Mouse (Mus musculus) forebrain, postnatal 0 days (tissue): ENCODE data around the gene Arfip1. TPM values are rescaled to one million over a fixed set of nuclear protein-coding genes. Genes with fewer than 3 reads are reported as not detected.

ENCODE experiments used
- ATAC-seq: fragments of 200-750 bp; cut with Nextera tagmentation; 2 replicates; pipeline ENCODE4 v1.8.0; 2017; ENCODE audit warnings: mild to moderate bottlenecking, moderate library complexity
- DNase-seq: peaks from one replicate; pipeline ENCODE4 v3.0.0-alpha.2; 2015
- H3K27ac ChIP-seq: fragments of 300-500 bp; sonication (generic); 2 replicates; pipeline ENCODE4 v1.5.1; 2014; ENCODE audit warnings: low read depth, mild to moderate bottlenecking, antibody characterized with exemption, low read length, moderate library complexity, mixed read lengths
- H3K27me3 ChIP-seq: fragments of 300-500 bp; sonication (generic); 2 replicates; pipeline ENCODE4 v1.6.1; 2014; ENCODE audit warnings: mild to moderate bottlenecking, low read length, mixed read lengths; ENCODE audit not compliant: insufficient read depth
- H3K36me3 ChIP-seq: fragments of 300-500 bp; sonication (generic); 2 replicates; pipeline ENCODE4 v1.6.1; 2014; ENCODE audit warnings: mild to moderate bottlenecking, moderate library complexity; ENCODE audit not compliant: insufficient read depth
- H3K4me1 ChIP-seq: fragments of 300-500 bp; sonication (generic); 2 replicates; pipeline ENCODE4 v1.6.1; 2014; ENCODE audit warnings: antibody characterized with exemption; ENCODE audit not compliant: insufficient read depth
- H3K4me2 ChIP-seq: fragments of 300-500 bp; sonication (generic); 2 replicates; pipeline ENCODE4 v1.6.1; 2014; ENCODE audit warnings: low read depth, mild to moderate bottlenecking, moderate library complexity
- H3K4me3 ChIP-seq: fragments of 300-500 bp; sonication (generic); 2 replicates; pipeline ENCODE4 v1.5.1; 2014; ENCODE audit warnings: low read depth, low read length, mixed read lengths
- H3K9ac ChIP-seq: fragments of 300-500 bp; sonication (generic); 2 replicates; pipeline ENCODE4 v1.6.1; 2014; ENCODE audit warnings: mild to moderate bottlenecking
- H3K9me3 ChIP-seq: fragments of 300-500 bp; sonication (generic); 2 replicates; pipeline ENCODE4 v1.6.1; 2016; ENCODE audit warnings: low read length
- CTCF ChIP-seq: sonication (generic); IDR thresholded peaks from 2 replicates; pipeline ENCODE4 v1.5.1; 2016; ENCODE audit warnings: antibody characterized with exemption, control low read depth, low read depth
- WGBS: fragments of 180-500 bp; shearing (Covaris S2); extraction: QIAGEN DNeasy Blood & Tissue Kit; methylation state at CpG from one replicate; pipeline ENCODE4 v1.1.7; 2014; 5-methylcytosine and 5-hydroxymethylcytosine counted together
- polyA plus RNA-seq: library from polyadenylated mRNA; unstranded; fragments of >200 nt; fragmentation: Nextera tagmentation; extraction: Ambion mirVana; gene quantifications from 2 replicates; pipeline ENCODE4 v1.2.1, GENCODE M21; 2015
- total RNA-seq: library from RNA; depleted of rRNA; stranded (reverse); fragments of >200 nt; gene quantifications from 2 replicates; pipeline ENCODE4 v1.2.3, GENCODE M21; 2014; rRNA removed

Gene Arfip1
- total and polyA plus RNA-seq, 2 experiments from 2014 or later: 18.8 to 26.8 TPM

GRCm38 (mm10) chr3:84461687-84462086, 120.7 kb downstream of the Arfip1 start:
- H3K4me2 ChIP-seq: no peak overlapping the region
- no peak overlapping the region for H3K27ac ChIP-seq
- no peaks in the 10 kb centered on the region for H3K4me1 ChIP-seq
- 41% methylated on average over 4 of the region's 4 CpGs for WGBS
- H3K4me3 ChIP-seq: no peak overlapping the region
- H3K9me3 ChIP-seq: no peaks in the 10 kb centered on the region
- TF ChIP-seq CTCF: no peak
- H3K27me3 ChIP-seq: no peaks in the 10 kb centered on the region
- no peak for DNase-seq
- no peak for ATAC-seq
- no peak overlapping the region for H3K9ac ChIP-seq
- H3K36me3 ChIP-seq: no peaks in the 10 kb centered on the region

- Histone ChIP-seq H3K4me3 (no peak overlapping the region), H3K9me3 (no peaks in the 10 kb centered on the region), H3K4me1 (no peaks in the 10 kb centered on the region), H3K36me3 (no peaks in the 10 kb centered on the region), H3K9ac (no peak overlapping the region), H3K27ac (no peak overlapping the region), H3K4me2 (no peak overlapping the region), H3K27me3 (no peaks in the 10 kb centered on the region)
- TF ChIP-seq CTCF: no peak
- no peak for ATAC-seq
- DNase-seq: no peak
- WGBS: 54% methylated on average over 12 of the region's 12 CpGs
Measured at GRCm38 (mm10) chr3:84460952-84461351, 121.5 kb downstream of the Arfip1 start.

GRCm38 (mm10) chr3:84460499-84460898, 121.9 kb downstream of the Arfip1 start:
- no peak overlapping the region for H3K4me2 ChIP-seq
- H3K9me3 ChIP-seq: no peaks in the 10 kb centered on the region
- H3K4me1 ChIP-seq: no peaks in the 10 kb centered on the region
- TF ChIP-seq CTCF: no peak
- 41% methylated on average over 3 of the region's 3 CpGs for WGBS
- DNase-seq (no peak), ATAC-seq (no peak)
- H3K4me3 ChIP-seq: no peak overlapping the region
- no peaks in the 10 kb centered on the region for H3K36me3 ChIP-seq
- no peaks in the 10 kb centered on the region for H3K27me3 ChIP-seq
- H3K9ac ChIP-seq: no peak overlapping the region
- no peak overlapping the region for H3K27ac ChIP-seq

GRCm38 (mm10) chr3:84455733-84456417, 126.5 kb downstream of the Arfip1 start:
- Histone ChIP-seq H3K4me2 (no peak overlapping the region), H3K9me3 (no peaks in the 10 kb centered on the region), H3K4me3 (no peak overlapping the region), H3K9ac (no peak overlapping the region), H3K27me3 (no peaks in the 10 kb centered on the region), H3K27ac (no peak overlapping the region), H3K36me3 (no peaks in the 10 kb centered on the region), H3K4me1 (no peaks in the 10 kb centered on the region)
- no peak for TF ChIP-seq CTCF
- DNase-seq (no peak), ATAC-seq (no peak)
- 80% methylated on average over 12 of the region's 12 CpGs for WGBS

DNA sequence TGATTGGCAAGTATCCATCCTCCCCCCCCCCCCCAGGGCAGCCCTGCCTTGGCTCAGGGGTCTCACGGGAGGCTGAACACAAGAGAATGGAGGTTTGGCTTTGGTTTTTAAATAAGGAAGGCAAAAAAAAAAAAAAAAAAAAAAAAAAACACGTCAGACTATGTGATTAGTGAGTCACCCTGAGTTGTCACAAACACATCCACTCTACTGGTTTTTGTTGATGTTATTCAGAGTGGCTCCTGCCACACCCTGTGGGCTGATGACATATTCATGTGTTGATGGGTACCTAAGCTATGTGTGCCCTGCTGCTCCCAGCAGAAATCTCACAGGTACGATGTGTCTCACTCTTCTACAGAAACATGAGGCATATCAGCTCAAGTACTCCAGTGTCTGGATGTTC, 131.8 kb downstream of the Arfip1 start:
- no peaks in the 10 kb centered on the region for H3K4me1 ChIP-seq
- no peak overlapping the region for H3K9ac ChIP-seq
- no peaks in the 10 kb centered on the region for H3K27me3 ChIP-seq
- no peak overlapping the region for H3K4me2 ChIP-seq
- no peak for ATAC-seq
- H3K27ac ChIP-seq: no peak overlapping the region
- H3K9me3 ChIP-seq: no peaks in the 10 kb centered on the region
- DNase-seq: no peak
- 49% methylated on average over 3 of the region's 3 CpGs for WGBS
- no peaks in the 10 kb centered on the region for H3K36me3 ChIP-seq
- no peak for TF ChIP-seq CTCF
- no peak overlapping the region for H3K4me3 ChIP-seq

DNA sequence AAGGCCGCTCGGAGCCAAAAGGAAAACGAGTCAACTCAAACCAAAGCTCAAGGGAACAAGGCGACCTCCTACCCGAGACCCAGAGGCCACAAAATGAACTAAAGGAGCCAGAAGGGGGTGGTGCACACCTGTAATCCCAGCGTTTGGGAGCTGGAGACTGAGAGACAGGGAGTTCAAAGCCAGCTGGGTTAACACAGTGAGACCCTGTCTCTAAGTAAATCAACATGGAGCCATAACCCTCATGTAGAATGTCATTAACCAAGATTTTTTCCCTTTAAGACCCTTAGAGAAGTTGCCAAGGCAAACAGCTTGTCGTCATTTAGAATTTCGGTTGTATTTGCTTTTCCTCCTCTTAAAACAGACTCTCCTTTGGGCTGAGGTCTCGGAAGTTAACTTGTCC, 133.4 kb downstream of the Arfip1 start:
- no peak for ATAC-seq
- H3K9ac ChIP-seq: no peak overlapping the region
- no peaks in the 10 kb centered on the region for H3K9me3 ChIP-seq
- no peaks in the 10 kb centered on the region for H3K27me3 ChIP-seq
- peaks cover 4% of the 10 kb centered on the region; the same call in 1 of the 2 replicates for H3K36me3 ChIP-seq
- H3K27ac ChIP-seq: no peak overlapping the region
- H3K4me1 ChIP-seq: no peaks in the 10 kb centered on the region
- no peak for DNase-seq
- TF ChIP-seq CTCF: no peak
- H3K4me3 ChIP-seq: no peak overlapping the region
- no peak overlapping the region for H3K4me2 ChIP-seq
- WGBS: 82% methylated on average over 9 of the region's 9 CpGs

DNA sequence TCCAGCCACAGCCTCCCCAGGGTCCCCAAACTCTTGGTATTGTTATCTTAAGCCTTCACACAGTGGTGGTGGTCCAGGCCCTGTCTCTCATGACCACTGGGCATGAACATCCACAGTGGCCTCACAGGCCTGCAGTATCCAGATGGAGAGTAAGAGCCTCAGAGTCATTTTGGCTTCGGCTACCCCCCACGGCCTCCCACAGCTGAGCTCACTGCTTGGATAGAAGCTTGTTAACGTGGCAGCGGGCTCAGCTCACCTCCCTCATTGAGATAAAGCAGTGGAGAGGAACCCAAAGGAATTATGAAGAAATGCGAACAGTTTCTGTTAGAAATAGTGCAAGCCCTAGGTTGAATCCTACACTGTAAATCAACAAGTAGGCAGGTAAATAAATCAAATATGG, 134.6 kb downstream of the Arfip1 start:
- whole genome bisulfite sequencing: 65% methylated on average over 5 of the region's 5 CpGs
- H3K9ac ChIP-seq: no peak overlapping the region

More for the DNA sequence above, 134.6 kb downstream of the Arfip1 start:
- Histone ChIP-seq H3K27ac (no peak overlapping the region), H3K4me2 (no peak overlapping the region), H3K36me3 (peaks cover 4% of the 10 kb centered on the region; the same call in 1 of the 2 replicates), H3K4me3 (no peak overlapping the region), H3K4me1 (no peaks in the 10 kb centered on the region), H3K27me3 (no peaks in the 10 kb centered on the region), H3K9me3 (no peaks in the 10 kb centered on the region)
- DNase-seq (no peak), ATAC-seq (no peak)
- no peak for TF ChIP-seq CTCF

Other genes starting within 250 kb of the Arfip1 start
- 3.5 and 3.7 TPM in 2 replicates for gene Fhdc1, start 102.2 kb downstream of the Arfip1 start, total RNA-seq
- gene Fhdc1, start 102.2 kb downstream of the Arfip1 start, polyA plus RNA-seq: 1.6 and 1.7 TPM in 2 replicates
- not detected in 2 replicates for gene Tigd4, start 10.9 kb upstream of the Arfip1 start, total RNA-seq
- 0.06 TPM in 1 of 2 replicates, not detected in the other for gene Tigd4, start 10.9 kb upstream of the Arfip1 start, polyA plus RNA-seq
- gene Tmem154, start 83.6 kb upstream of the Arfip1 start, total RNA-seq: 0.38 TPM in 2 replicates
- 1.1 and 1.2 TPM in 2 replicates for gene Tmem154, start 83.6 kb upstream of the Arfip1 start, polyA plus RNA-seq
- gene Fbxw7, start 232.6 kb upstream of the Arfip1 start, total RNA-seq: 69.5 and 84.1 TPM in 2 replicates
- 43.6 and 46.3 TPM in 2 replicates for gene Fbxw7, start 232.6 kb upstream of the Arfip1 start, polyA plus RNA-seq